Mouse (Mus musculus) heart, embryonic 14.5 days (tissue): ENCODE measurements at regions not wholly inside any gene's neighbourhood (a gene's known extent, or its start where the extent isn't known, plus 50 kb on each side); places are given as distances from the start of the nearest gene placed in this dataset.
"Not testable (repeated sequence)": the region's sequence is repeated elsewhere in the genome, so short reads cannot be mapped to it uniquely, and the experiment has no call there.

Source experiments
- ATAC-seq: fragments of 200-750 bp; cut with Nextera tagmentation; 2 replicates; pipeline ENCODE4 v1.8.0; 2017; ENCODE audit warnings: low read depth, moderate TSS enrichment; ENCODE audit not compliant: insufficient number of reproducible peaks, insufficient read depth, low FRiP score
- H3K27ac ChIP-seq, 2 experiments: fragments of 200-500 bp in 1 of 2; fragments of 300-500 bp in 1 of 2; sonication (generic) in 1 of 2; replicated peaks in 1 of 2; 2 replicates each; pipeline ENCODE4 v1.5.1; 2012 to 2014; ENCODE audit warnings: low read depth in 2 of 2, low read length in 2 of 2, control low read depth in 1 of 2, mild to moderate bottlenecking in 1 of 2, mixed read lengths in 1 of 2; ENCODE audit not compliant: control insufficient read depth in 1 of 2, insufficient read depth in 1 of 2
- H3K27me3 ChIP-seq: fragments of 300-500 bp; sonication (generic); 2 replicates; pipeline ENCODE4 v1.6.1; 2014; ENCODE audit warnings: mild to moderate bottlenecking, low read length, control low read depth; ENCODE audit not compliant: control insufficient read depth, insufficient read depth
- H3K36me3 ChIP-seq: fragments of 300-500 bp; sonication (generic); 2 replicates; pipeline ENCODE4 v1.6.1; 2014; ENCODE audit warnings: mild to moderate bottlenecking, control low read depth, low read length, mixed read lengths; ENCODE audit not compliant: control insufficient read depth, insufficient read depth
- H3K4me1 ChIP-seq, 2 experiments: fragments of 200-500 bp in 1 of 2; fragments of 300-500 bp in 1 of 2; sonication (generic) in 1 of 2; 2 replicates each; pipeline ENCODE4 v1.6.1; 2012 to 2014; ENCODE audit warnings: low read length in 2 of 2, control low read depth in 1 of 2, mixed read lengths in 1 of 2; ENCODE audit not compliant: control insufficient read depth in 2 of 2, insufficient read depth in 2 of 2
- H3K4me2 ChIP-seq: fragments of 300-500 bp; sonication (generic); 2 replicates; pipeline ENCODE4 v1.6.1; 2014; ENCODE audit warnings: mild to moderate bottlenecking, low read length
- H3K4me3 ChIP-seq, 2 experiments: fragments of 200-500 bp in 1 of 2; fragments of 300-500 bp in 1 of 2; sonication (generic) in 1 of 2; 2 replicates each; pipeline ENCODE4 v1.5.1; 2012 to 2014; ENCODE audit warnings: low read length in 2 of 2, mild to moderate bottlenecking in 2 of 2, control low read depth in 1 of 2, low read depth in 1 of 2, moderate library complexity in 1 of 2; ENCODE audit not compliant: control insufficient read depth in 1 of 2, insufficient read depth in 1 of 2
- H3K9ac ChIP-seq: fragments of 300-500 bp; sonication (generic); 2 replicates; pipeline ENCODE4 v1.6.1; 2014; ENCODE audit warnings: mild to moderate bottlenecking, low read length
- H3K9me3 ChIP-seq: fragments of 300-500 bp; sonication (generic); 2 replicates; pipeline ENCODE4 v1.6.1; 2016; ENCODE audit warnings: low read length, control low read depth; ENCODE audit not compliant: control insufficient read depth
- WGBS: fragments of 180-500 bp; shearing (Covaris S2); extraction: QIAGEN DNeasy Blood & Tissue Kit; methylation state at CpG from one replicate; pipeline ENCODE4 v1.1.7; 2014; 5-methylcytosine and 5-hydroxymethylcytosine counted together

GRCm38 (mm10) chr13:5408226-5408804, 453.0 kb upstream of the Klf6 start:
- H3K9me3 ChIP-seq = no peaks in the 10 kb centered on the region
- ATAC-seq = no peak
- H3K36me3 ChIP-seq = no peaks in the 10 kb centered on the region
- no peaks in the 10 kb centered on the region for H3K4me1 ChIP-seq
- H3K4me2 ChIP-seq = no peak overlapping the region
- H3K27me3 ChIP-seq = no peaks in the 10 kb centered on the region
- no peak overlapping the region for H3K27ac ChIP-seq
- no peak overlapping the region for H3K4me3 ChIP-seq
- no peak overlapping the region for H3K9ac ChIP-seq
- 79% methylated on average over 4 of the region's 4 CpGs for WGBS

- no peaks in the 10 kb centered on the region for H3K36me3 ChIP-seq
- no peak overlapping the region for H3K4me2 ChIP-seq
- no peak overlapping the region for H3K27ac ChIP-seq
- no peak overlapping the region for H3K4me3 ChIP-seq
- no peak for ATAC-seq
- H3K9me3 ChIP-seq = no peaks in the 10 kb centered on the region
- H3K9ac ChIP-seq = no peak overlapping the region
- no peaks in the 10 kb centered on the region for H3K4me1 ChIP-seq
- H3K27me3 ChIP-seq = no peaks in the 10 kb centered on the region
Measured at GRCm38 (mm10) chr13:5412052-5412451, 449.2 kb upstream of the Klf6 start.

GRCm38 (mm10) chr13:5413009-5413408, 448.3 kb upstream of the Klf6 start:
- ATAC-seq, H3K27ac ChIP-seq, H3K9me3 ChIP-seq: not testable (repeated sequence)

GRCm38 (mm10) chr13:5424110-5424509, 437.2 kb upstream of the Klf6 start:
- ATAC-seq = no peak
- Histone ChIP-seq H3K9me3 (no peaks in the 10 kb centered on the region), H3K27ac (no peak overlapping the region), H3K27me3 (no peaks in the 10 kb centered on the region), H3K36me3 (no peaks in the 10 kb centered on the region), H3K4me1 (no peaks in the 10 kb centered on the region), H3K9ac (no peak overlapping the region), H3K4me3 (no peak overlapping the region), H3K4me2 (no peak overlapping the region)
- 64% methylated on average over 1 of the region's 1 CpGs for WGBS

More at GRCm38 (mm10) chr13:5413009-5413408, 448.3 kb upstream of the Klf6 start:
- not testable (repeated sequence) for H3K4me1 ChIP-seq, H3K36me3 ChIP-seq, H3K4me3 ChIP-seq, H3K27me3 ChIP-seq, H3K9ac ChIP-seq, H3K4me2 ChIP-seq

- no peak for ATAC-seq
- WGBS = 85% methylated on average over 9 of the region's 9 CpGs
Measured at GRCm38 (mm10) chr13:5425491-5426232, 435.6 kb upstream of the Klf6 start.

GRCm38 (mm10) chr13:5433652-5434051, 427.6 kb upstream of the Klf6 start:
- H3K9ac ChIP-seq = no peak overlapping the region
- no peaks in the 10 kb centered on the region for H3K4me1 ChIP-seq
- H3K4me3 ChIP-seq = no peak overlapping the region
- no peaks in the 10 kb centered on the region for H3K9me3 ChIP-seq
- H3K4me2 ChIP-seq = no peak overlapping the region
- no peak overlapping the region for H3K27ac ChIP-seq
- WGBS = 44% methylated on average over 1 of the region's 1 CpGs
- H3K27me3 ChIP-seq = no peaks in the 10 kb centered on the region
- H3K36me3 ChIP-seq = no peaks in the 10 kb centered on the region
- ATAC-seq = no peak

More at GRCm38 (mm10) chr13:5425491-5426232, 435.6 kb upstream of the Klf6 start:
- no peak overlapping the region for H3K4me2 ChIP-seq
- H3K36me3 ChIP-seq = no peaks in the 10 kb centered on the region
- H3K4me1 ChIP-seq = no peaks in the 10 kb centered on the region
- H3K27me3 ChIP-seq = no peaks in the 10 kb centered on the region
- H3K9ac ChIP-seq = no peak overlapping the region
- no peak overlapping the region for H3K4me3 ChIP-seq
- no peak overlapping the region for H3K27ac ChIP-seq
- no peaks in the 10 kb centered on the region for H3K9me3 ChIP-seq

- no peak overlapping the region for H3K27ac ChIP-seq
- no peak overlapping the region for H3K4me2 ChIP-seq
- no peaks in the 10 kb centered on the region for H3K36me3 ChIP-seq
- no peaks in the 10 kb centered on the region for H3K9me3 ChIP-seq
- no peak for ATAC-seq
- H3K27me3 ChIP-seq = no peaks in the 10 kb centered on the region
- no peak overlapping the region for H3K4me3 ChIP-seq
- H3K4me1 ChIP-seq = no peaks in the 10 kb centered on the region
- H3K9ac ChIP-seq = no peak overlapping the region
Measured at GRCm38 (mm10) chr13:5435131-5435530, 426.2 kb upstream of the Klf6 start.

GRCm38 (mm10) chr13:5436191-5436590, 425.1 kb upstream of the Klf6 start:
- WGBS = 54% methylated on average over 2 of the region's 2 CpGs
- Histone ChIP-seq H3K27me3 (no peaks in the 10 kb centered on the region), H3K4me1 (no peaks in the 10 kb centered on the region), H3K27ac (no peak overlapping the region), H3K9me3 (no peaks in the 10 kb centered on the region), H3K36me3 (no peaks in the 10 kb centered on the region), H3K4me3 (no peak overlapping the region), H3K4me2 (no peak overlapping the region), H3K9ac (no peak overlapping the region)
- no peak for ATAC-seq
